Mouse (Mus musculus): ENCODE measurements at regions not wholly inside any gene's neighbourhood (a gene's known extent, or its start where the extent isn't known, plus 50 kb on each side); places are given as distances from the start of the nearest gene placed in this dataset.
A peak's percentile ranks its signal among the peaks of the same experiment; 100 is the strongest.

DNA sequence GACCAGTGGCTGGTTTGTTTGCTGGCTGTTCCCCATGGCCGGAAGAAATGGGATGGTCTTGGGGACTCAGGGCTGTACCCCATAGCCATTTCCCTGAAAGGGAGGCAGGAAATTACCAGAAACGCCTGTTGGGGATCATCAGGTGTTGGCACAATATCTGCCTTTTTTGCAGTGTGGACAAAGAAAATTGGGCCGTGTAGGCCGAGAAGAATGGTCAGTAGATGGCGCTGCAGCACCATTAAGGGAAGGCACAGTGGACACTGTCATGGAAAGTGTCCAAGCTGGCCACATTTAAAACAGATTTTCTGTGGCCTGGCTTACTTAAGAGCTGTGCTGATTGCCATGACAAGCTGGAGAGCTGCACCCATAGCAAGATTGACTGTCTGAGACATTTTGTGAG is 358.1 kb downstream of the Slxl1 start:
- DNase-seq (ENCODE audit: low read depth, low spot score), result peak; percentile 2

Measured in ZHBTc4 (cell line).